Mouse (Mus musculus) forebrain, postnatal 0 days (tissue): Measurements from ENCODE around the gene Mrpl22. TPM values are rescaled to one million over a fixed set of nuclear protein-coding genes. Genes with fewer than 3 reads are reported as not detected.
A peak's percentile ranks its signal among the peaks of the same experiment; 100 is the strongest.

ENCODE experiments used
- ATAC-seq: fragments of 200-750 bp; cut with Nextera tagmentation; 2 replicates; pipeline ENCODE4 v1.8.0; 2017; ENCODE audit warnings: mild to moderate bottlenecking, moderate library complexity
- DNase-seq: peaks from one replicate; pipeline ENCODE4 v3.0.0-alpha.2; 2015
- H3K27ac ChIP-seq: fragments of 300-500 bp; sonication (generic); 2 replicates; pipeline ENCODE4 v1.5.1; 2014; ENCODE audit warnings: low read depth, mild to moderate bottlenecking, antibody characterized with exemption, low read length, moderate library complexity, mixed read lengths
- H3K27me3 ChIP-seq: fragments of 300-500 bp; sonication (generic); 2 replicates; pipeline ENCODE4 v1.6.1; 2014; ENCODE audit warnings: mild to moderate bottlenecking, low read length, mixed read lengths; ENCODE audit not compliant: insufficient read depth
- H3K36me3 ChIP-seq: fragments of 300-500 bp; sonication (generic); 2 replicates; pipeline ENCODE4 v1.6.1; 2014; ENCODE audit warnings: mild to moderate bottlenecking, moderate library complexity; ENCODE audit not compliant: insufficient read depth
- H3K4me1 ChIP-seq: fragments of 300-500 bp; sonication (generic); 2 replicates; pipeline ENCODE4 v1.6.1; 2014; ENCODE audit warnings: antibody characterized with exemption; ENCODE audit not compliant: insufficient read depth
- H3K4me2 ChIP-seq: fragments of 300-500 bp; sonication (generic); 2 replicates; pipeline ENCODE4 v1.6.1; 2014; ENCODE audit warnings: low read depth, mild to moderate bottlenecking, moderate library complexity
- H3K4me3 ChIP-seq: fragments of 300-500 bp; sonication (generic); 2 replicates; pipeline ENCODE4 v1.5.1; 2014; ENCODE audit warnings: low read depth, low read length, mixed read lengths
- H3K9ac ChIP-seq: fragments of 300-500 bp; sonication (generic); 2 replicates; pipeline ENCODE4 v1.6.1; 2014; ENCODE audit warnings: mild to moderate bottlenecking
- H3K9me3 ChIP-seq: fragments of 300-500 bp; sonication (generic); 2 replicates; pipeline ENCODE4 v1.6.1; 2016; ENCODE audit warnings: low read length
- CTCF ChIP-seq: sonication (generic); IDR thresholded peaks from 2 replicates; pipeline ENCODE4 v1.5.1; 2016; ENCODE audit warnings: antibody characterized with exemption, control low read depth, low read depth
- WGBS: fragments of 180-500 bp; shearing (Covaris S2); extraction: QIAGEN DNeasy Blood & Tissue Kit; methylation state at CpG from one replicate; pipeline ENCODE4 v1.1.7; 2014; 5-methylcytosine and 5-hydroxymethylcytosine counted together
- polyA plus RNA-seq: library from polyadenylated mRNA; unstranded; fragments of >200 nt; fragmentation: Nextera tagmentation; extraction: Ambion mirVana; gene quantifications from 2 replicates; pipeline ENCODE4 v1.2.1, GENCODE M21; 2015
- total RNA-seq: library from RNA; depleted of rRNA; stranded (reverse); fragments of >200 nt; gene quantifications from 2 replicates; pipeline ENCODE4 v1.2.3, GENCODE M21; 2014; rRNA removed

Mrpl22 gene
- total RNA-seq (39.4 and 70.9 TPM in 2 replicates), polyA plus RNA-seq (107 TPM in 2 replicates)

- Histone ChIP-seq H3K4me3 (peak within 1 kb of the TSS; percentile 79), H3K27ac (peak within 1 kb of the TSS; percentile 85), H3K9me3 (no peaks in the 10 kb centered on the region), H3K4me1 (peaks cover 15% of the 10 kb centered on the region; the same call in 1 of the 2 replicates), H3K9ac (peak within 1 kb of the TSS; percentile 81), H3K4me2 (peak within 1 kb of the TSS; percentile 74), H3K36me3 (peaks cover 28% of the 10 kb centered on the region), H3K27me3 (no peaks in the 10 kb centered on the region)
- under 1% methylated on average over 34 of the region's 34 CpGs for WGBS
- TF ChIP-seq CTCF = no peak
- peak; percentile 96 for DNase-seq
- peak; percentile 81 for ATAC-seq
These were observed at the start of gene Mrpl22 for GRCm38 (mm10) chr11:58171459-58172091. Mrpl22 (plus strand) TSS chr11:58171661.

- DNase-seq (no peak), ATAC-seq (no peak)
- no peaks in the 10 kb centered on the region for H3K4me1 ChIP-seq
- WGBS = 93% methylated on average over 2 of the region's 2 CpGs
- no peaks in the 10 kb centered on the region for H3K27me3 ChIP-seq
- H3K36me3 ChIP-seq = peaks cover 70% of the 10 kb centered on the region
- H3K4me3 ChIP-seq = no peak overlapping the region
- H3K27ac ChIP-seq = no peak overlapping the region
- H3K9me3 ChIP-seq = no peaks in the 10 kb centered on the region
- no peak for TF ChIP-seq CTCF
- H3K4me2 ChIP-seq = no peak overlapping the region
- no peak overlapping the region for H3K9ac ChIP-seq
These were observed 47.8 kb upstream of the Mrpl22 start for GRCm38 (mm10) chr11:58123711-58124110.

GRCm38 (mm10) chr11:58125021-58125420 is 46.4 kb upstream of the Mrpl22 start:
- Histone ChIP-seq H3K4me3 (no peak overlapping the region), H3K4me2 (no peak overlapping the region), H3K27me3 (no peaks in the 10 kb centered on the region), H3K27ac (no peak overlapping the region), H3K36me3 (peaks cover 75% of the 10 kb centered on the region), H3K9me3 (no peaks in the 10 kb centered on the region), H3K9ac (no peak overlapping the region), H3K4me1 (no peaks in the 10 kb centered on the region)
- ATAC-seq (no peak), DNase-seq (no peak)
- no peak for TF ChIP-seq CTCF
- WGBS = 84% methylated on average over 11 of the region's 11 CpGs

DNA sequence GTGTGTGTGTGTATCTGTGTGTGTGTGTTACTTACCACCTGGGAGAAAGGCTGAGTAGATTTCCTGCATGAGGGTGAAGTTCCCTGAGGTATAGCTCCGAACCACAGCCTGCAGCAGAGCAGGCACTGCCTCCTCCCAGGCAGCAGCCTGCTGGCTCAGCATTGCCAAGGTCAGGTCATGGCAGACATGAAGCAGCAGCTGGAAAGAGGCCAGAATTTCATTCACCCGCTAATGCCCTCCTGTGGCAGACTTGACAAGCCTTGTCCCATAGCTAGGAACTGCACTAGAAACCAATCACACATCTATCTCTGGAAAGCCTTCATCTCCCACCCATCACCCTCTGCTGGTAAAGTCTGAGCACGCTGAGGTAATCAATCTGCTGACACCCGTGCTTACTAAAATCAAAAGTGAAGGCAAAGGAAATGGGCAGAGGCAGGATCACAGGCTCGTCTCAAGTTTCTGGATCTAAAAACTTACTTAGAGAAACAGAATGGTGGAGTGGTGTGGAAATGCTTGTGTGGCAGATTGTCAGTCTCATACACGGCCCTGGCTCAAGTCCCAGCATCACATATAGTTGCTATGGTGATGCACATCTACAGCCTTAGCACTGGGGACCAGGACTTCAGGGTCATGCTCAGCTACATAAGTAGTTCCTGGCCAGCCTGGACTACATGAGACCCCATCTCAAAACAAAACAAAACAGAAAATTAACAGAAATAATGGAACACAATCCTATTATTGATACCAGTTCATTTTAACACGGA is 44.9 kb upstream of the Mrpl22 start:
- WGBS = 57% methylated on average over 7 of the region's 7 CpGs
- H3K9me3 ChIP-seq = no peaks in the 10 kb centered on the region
- no peaks in the 10 kb centered on the region for H3K27me3 ChIP-seq
- H3K4me2 ChIP-seq = no peak overlapping the region
- H3K27ac ChIP-seq = no peak overlapping the region
- no peak overlapping the region for H3K4me3 ChIP-seq
- ATAC-seq = no peak
- DNase-seq = peak; percentile 41
- H3K9ac ChIP-seq = peak overlapping the region; percentile 18; the same call in 1 of the 2 replicates
- TF ChIP-seq CTCF = peak; percentile 25; the same call in 1 of the 2 replicates
- peaks cover 75% of the 10 kb centered on the region for H3K36me3 ChIP-seq
- H3K4me1 ChIP-seq = no peaks in the 10 kb centered on the region

GRCm38 (mm10) chr11:58127544-58127943 is 43.9 kb upstream of the Mrpl22 start:
- Histone ChIP-seq H3K9me3 (no peaks in the 10 kb centered on the region), H3K36me3 (peaks cover 79% of the 10 kb centered on the region), H3K9ac (no peak overlapping the region), H3K4me3 (no peak overlapping the region), H3K27me3 (no peaks in the 10 kb centered on the region), H3K4me2 (no peak overlapping the region), H3K4me1 (no peaks in the 10 kb centered on the region), H3K27ac (no peak overlapping the region)
- WGBS = 93% methylated on average over 2 of the region's 2 CpGs
- no peak for TF ChIP-seq CTCF
- no peak for ATAC-seq
- no peak for DNase-seq

- Histone ChIP-seq H3K4me1 (no peaks in the 10 kb centered on the region), H3K4me2 (no peak overlapping the region), H3K4me3 (no peak overlapping the region), H3K27ac (no peak overlapping the region), H3K9me3 (no peaks in the 10 kb centered on the region), H3K36me3 (peaks cover 82% of the 10 kb centered on the region), H3K9ac (no peak overlapping the region), H3K27me3 (no peaks in the 10 kb centered on the region)
- DNase-seq (no peak), ATAC-seq (no peak)
- 82% methylated on average over 6 of the region's 6 CpGs for WGBS
- no peak for TF ChIP-seq CTCF
These were observed 42.1 kb upstream of the Mrpl22 start for GRCm38 (mm10) chr11:58129302-58129843.

GRCm38 (mm10) chr11:58132026-58132425 is 39.4 kb upstream of the Mrpl22 start:
- Histone ChIP-seq H3K27me3 (no peaks in the 10 kb centered on the region), H3K4me1 (no peaks in the 10 kb centered on the region), H3K36me3 (peaks cover 90% of the 10 kb centered on the region), H3K4me2 (no peak overlapping the region), H3K9me3 (no peaks in the 10 kb centered on the region), H3K9ac (no peak overlapping the region), H3K4me3 (no peak overlapping the region), H3K27ac (no peak overlapping the region)
- WGBS = 95% methylated on average over 3 of the region's 3 CpGs
- no peak for DNase-seq
- TF ChIP-seq CTCF = no peak
- no peak for ATAC-seq
